Mouse (Mus musculus): ENCODE measurements around the gene Fgd3. TPM values are rescaled to one million over a fixed set of nuclear protein-coding genes. Genes with fewer than 3 reads are reported as not detected.

Gene Fgd3
- polyA plus RNA-seq, 1 experiment = 22.0 TPM

- DNase-seq (ENCODE audit: low read depth in 1 of 2, low spot score in 2 of 2) = peak in 1 of 2 experiments; percentile 58
- H3K27me3 ChIP-seq (ENCODE audit: control insufficient read depth, insufficient read depth, low read length) = no peaks in the 10 kb centered on the region
- TF ChIP-seq CTCF (IDR thresholded peaks at IDR 0.05; ENCODE audit: extremely low read depth, insufficient read depth, insufficient read length, insufficient replicate concordance) (peak; percentile 25; the same call in 1 of the 2 replicates), POLR2A (IDR thresholded peaks at IDR 0.05; ENCODE audit: low read depth, low read length) (no peak)
- H3K4me1 ChIP-seq (ENCODE audit: control insufficient read depth, insufficient read depth, insufficient read length) = peaks cover 29% of the 10 kb centered on the region; the same call in 1 of the 2 replicates
- WGBS = 15% methylated on average over 5 of the region's 5 CpGs
- H3K4me3 ChIP-seq (ENCODE audit: extremely low read depth, insufficient read depth, insufficient read length) = no peak overlapping the region
- H3K36me3 ChIP-seq (ENCODE audit: control insufficient read depth, insufficient read depth, low read length) = peaks cover 23% of the 10 kb centered on the region
- peak overlapping the region; percentile 63 for H3K27ac ChIP-seq (ENCODE audit: insufficient read depth, low read length)
Measured at GRCm38 (mm10) chr13:49271831-49272765, 48.0 kb downstream of the Fgd3 start.

- WGBS = 74% methylated on average over 8 of the region's 8 CpGs
- Histone ChIP-seq H3K27ac (ENCODE audit: insufficient read depth, low read length) (no peak overlapping the region; the same call in 1 of the 2 replicates), H3K36me3 (ENCODE audit: control insufficient read depth, insufficient read depth, low read length) (peaks cover 22% of the 10 kb centered on the region), H3K4me1 (ENCODE audit: control insufficient read depth, insufficient read depth, insufficient read length) (peaks cover 29% of the 10 kb centered on the region; the same call in 1 of the 2 replicates), H3K4me3 (ENCODE audit: extremely low read depth, insufficient read depth, insufficient read length) (no peak overlapping the region), H3K27me3 (ENCODE audit: control insufficient read depth, insufficient read depth, low read length) (no peaks in the 10 kb centered on the region)
- TF ChIP-seq POLR2A (IDR thresholded peaks at IDR 0.05; ENCODE audit: low read depth, low read length) (no peak), CTCF (IDR thresholded peaks at IDR 0.05; ENCODE audit: extremely low read depth, insufficient read depth, insufficient read length, insufficient replicate concordance) (no peak)
- DNase-seq (ENCODE audit: low read depth in 1 of 2, low spot score in 2 of 2) = no peak
Measured at GRCm38 (mm10) chr13:49270500-49270899, 49.6 kb downstream of the Fgd3 start.

DNA sequence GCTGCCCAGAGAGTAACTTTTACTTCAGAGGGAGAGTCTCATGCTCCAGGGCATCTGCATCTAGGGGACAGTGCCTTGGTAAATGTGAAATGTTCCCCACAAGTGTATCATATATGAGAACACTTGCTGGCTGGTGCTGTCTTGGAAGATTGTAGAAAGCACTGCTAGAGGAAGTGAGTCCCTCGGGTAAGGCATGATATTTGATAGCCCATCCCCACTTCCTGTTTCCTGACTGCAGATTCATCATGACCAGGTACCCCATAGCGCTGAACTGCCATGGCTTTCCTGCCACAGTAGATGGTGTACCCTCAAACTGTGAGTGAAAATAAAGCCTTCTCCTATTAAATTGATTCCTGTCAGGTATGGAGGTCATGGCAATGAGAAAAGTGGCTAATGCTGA, 52.5 kb downstream of the Fgd3 start:
- peaks cover 28% of the 10 kb centered on the region; the same call in 1 of the 2 replicates for H3K4me1 ChIP-seq (ENCODE audit: control insufficient read depth, insufficient read depth, insufficient read length)
- peaks cover 32% of the 10 kb centered on the region for H3K36me3 ChIP-seq (ENCODE audit: control insufficient read depth, insufficient read depth, low read length)
- 5% methylated on average over 2 of the region's 2 CpGs for WGBS

DNA sequence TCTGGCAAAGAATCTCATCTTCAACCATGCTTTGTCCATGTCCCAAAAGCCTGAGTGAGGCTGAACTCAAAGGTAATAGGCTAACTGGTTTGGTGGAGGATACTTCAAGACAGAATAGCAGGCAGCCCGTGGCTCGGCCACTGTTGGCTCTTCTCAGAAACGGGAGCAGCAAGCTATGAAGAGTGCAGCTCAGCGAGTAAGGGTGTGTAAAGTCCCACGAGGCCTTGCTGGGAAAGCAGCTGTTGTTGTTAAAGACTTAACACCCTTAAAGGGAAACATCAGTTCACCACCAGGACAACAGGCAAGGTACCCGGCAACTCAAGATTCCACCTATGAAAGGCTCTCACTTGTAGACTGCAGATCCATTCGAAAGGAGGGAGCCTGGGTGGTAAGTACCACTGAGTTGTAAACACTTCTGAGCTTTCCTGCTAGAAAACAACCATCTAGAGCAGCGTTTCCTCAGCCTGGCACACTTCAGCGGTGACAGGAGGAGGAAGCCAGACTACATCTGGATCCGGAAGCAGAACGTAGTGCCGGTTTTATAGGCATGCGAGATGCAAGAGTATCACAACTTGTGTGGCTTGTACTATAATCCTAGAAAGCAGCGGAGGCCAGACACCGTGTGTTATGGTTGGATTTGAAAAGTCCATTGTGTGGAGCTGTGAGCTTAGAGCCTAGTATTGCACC, 59.9 kb downstream of the Fgd3 start:
- Histone ChIP-seq H3K27ac (ENCODE audit: insufficient read depth, low read length) (peak overlapping the region; percentile 52), H3K4me3 (ENCODE audit: extremely low read depth, insufficient read depth, insufficient read length) (no peak overlapping the region), H3K27me3 (ENCODE audit: control insufficient read depth, insufficient read depth, low read length) (no peaks in the 10 kb centered on the region), H3K4me1 (ENCODE audit: control insufficient read depth, insufficient read depth, insufficient read length) (peaks cover 12% of the 10 kb centered on the region; the same call in 1 of the 2 replicates), H3K36me3 (ENCODE audit: control insufficient read depth, insufficient read depth, low read length) (peaks cover 23% of the 10 kb centered on the region)
- WGBS = 18% methylated on average over 15 of the region's 15 CpGs
- no peak for TF ChIP-seq CTCF (IDR thresholded peaks at IDR 0.05; ENCODE audit: extremely low read depth, insufficient read depth, insufficient read length, insufficient replicate concordance)
- TF ChIP-seq POLR2A (IDR thresholded peaks at IDR 0.05; ENCODE audit: low read depth, low read length) = no peak
- no peak for DNase-seq (ENCODE audit: low read depth in 1 of 2, low spot score in 2 of 2)

More for the DNA sequence above, 52.5 kb downstream of the Fgd3 start:
- TF ChIP-seq POLR2A (IDR thresholded peaks at IDR 0.05; ENCODE audit: low read depth, low read length) (no peak), CTCF (IDR thresholded peaks at IDR 0.05; ENCODE audit: extremely low read depth, insufficient read depth, insufficient read length, insufficient replicate concordance) (no peak)
- Histone ChIP-seq H3K4me3 (ENCODE audit: extremely low read depth, insufficient read depth, insufficient read length) (no peak overlapping the region), H3K27me3 (ENCODE audit: control insufficient read depth, insufficient read depth, low read length) (no peaks in the 10 kb centered on the region), H3K27ac (ENCODE audit: insufficient read depth, low read length) (peak overlapping the region; percentile 48; the same call in 1 of the 2 replicates)
- no peak for DNase-seq (ENCODE audit: low read depth in 1 of 2, low spot score in 2 of 2)

GRCm38 (mm10) chr13:49257819-49258313, 62.2 kb downstream of the Fgd3 start:
- 81% methylated on average over 3 of the region's 3 CpGs for WGBS
- no peak overlapping the region for H3K4me3 ChIP-seq (ENCODE audit: extremely low read depth, insufficient read depth, insufficient read length)
- DNase-seq (ENCODE audit: low read depth in 1 of 2, low spot score in 2 of 2) = no peak
- H3K27me3 ChIP-seq (ENCODE audit: control insufficient read depth, insufficient read depth, low read length) = no peaks in the 10 kb centered on the region
- TF ChIP-seq POLR2A (IDR thresholded peaks at IDR 0.05; ENCODE audit: low read depth, low read length) (no peak), CTCF (IDR thresholded peaks at IDR 0.05; ENCODE audit: extremely low read depth, insufficient read depth, insufficient read length, insufficient replicate concordance) (no peak)
- H3K36me3 ChIP-seq (ENCODE audit: control insufficient read depth, insufficient read depth, low read length) = peaks cover 3% of the 10 kb centered on the region; the same call in 1 of the 2 replicates
- H3K4me1 ChIP-seq (ENCODE audit: control insufficient read depth, insufficient read depth, insufficient read length) = peaks cover 13% of the 10 kb centered on the region
- H3K27ac ChIP-seq (ENCODE audit: insufficient read depth, low read length) = no peak overlapping the region

DNA sequence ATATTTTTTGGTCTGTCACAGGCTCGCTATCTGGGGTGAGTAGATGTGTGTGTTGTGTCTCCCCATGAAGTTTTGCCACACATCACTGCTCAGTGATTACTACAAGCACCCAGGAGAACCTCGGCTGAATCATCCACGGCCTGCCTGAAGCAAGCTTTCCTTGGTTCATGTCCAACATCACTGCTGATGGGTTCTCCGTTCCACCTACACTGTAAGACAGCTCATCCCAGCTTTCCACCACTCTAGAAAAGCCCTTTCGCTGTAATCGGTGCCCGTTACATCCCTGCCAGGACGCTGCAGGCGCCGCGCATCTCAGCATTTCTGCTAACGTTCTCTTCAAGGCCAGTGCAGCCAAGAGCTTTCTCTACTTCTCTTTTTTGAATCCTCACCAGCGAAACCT, 67.4 kb downstream of the Fgd3 start:
- no peak for TF ChIP-seq POLR2A (IDR thresholded peaks at IDR 0.05; ENCODE audit: low read depth, low read length)
- TF ChIP-seq CTCF (IDR thresholded peaks at IDR 0.05; ENCODE audit: extremely low read depth, insufficient read depth, insufficient read length, insufficient replicate concordance) = no peak
- DNase-seq (ENCODE audit: low read depth in 1 of 2, low spot score in 2 of 2) = no peak
- Histone ChIP-seq H3K27ac (ENCODE audit: insufficient read depth, low read length) (peak overlapping the region; percentile 28), H3K4me1 (ENCODE audit: control insufficient read depth, insufficient read depth, insufficient read length) (peaks cover 37% of the 10 kb centered on the region), H3K4me3 (ENCODE audit: extremely low read depth, insufficient read depth, insufficient read length) (0 out of 2 replicates have a peak overlapping the region, but pooled peaks have one; percentile 2), H3K27me3 (ENCODE audit: control insufficient read depth, insufficient read depth, low read length) (no peaks in the 10 kb centered on the region), H3K36me3 (ENCODE audit: control insufficient read depth, insufficient read depth, low read length) (no peaks in the 10 kb centered on the region)
- WGBS = 26% methylated on average over 13 of the region's 13 CpGs

All from spleen, adult 2 months (tissue).